Mouse (Mus musculus): ENCODE results near the gene Olfr1382.
"Not testable (repeated sequence)": the region's sequence is repeated elsewhere in the genome, so short reads cannot be mapped to it uniquely, and the experiment has no call there.

The Olfr1382 gene

DNA sequence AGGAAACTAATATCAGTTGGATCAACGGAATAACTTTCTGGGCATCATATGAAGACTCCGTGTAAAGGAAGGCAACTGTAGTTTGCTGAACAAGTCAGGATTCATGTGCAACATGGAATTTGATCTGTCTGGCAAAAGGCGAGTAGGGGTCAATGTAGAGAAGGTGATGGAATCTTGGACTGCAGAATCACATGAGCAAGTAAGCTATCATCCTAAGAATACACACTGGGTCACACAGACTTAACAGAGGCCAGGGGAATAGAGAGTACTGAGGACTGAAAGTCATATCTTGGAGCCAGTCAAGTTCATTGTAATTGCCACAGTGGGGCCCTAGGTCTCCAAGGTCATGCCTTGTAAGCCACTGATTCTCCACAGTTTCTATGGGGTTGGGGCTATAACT is at the start of gene Olfr1382:
Gene Olfr1382 (plus strand): TSS at position 301 of the 400 bp plus-strand sequence.
- DNase-seq, result no peak

DNA sequence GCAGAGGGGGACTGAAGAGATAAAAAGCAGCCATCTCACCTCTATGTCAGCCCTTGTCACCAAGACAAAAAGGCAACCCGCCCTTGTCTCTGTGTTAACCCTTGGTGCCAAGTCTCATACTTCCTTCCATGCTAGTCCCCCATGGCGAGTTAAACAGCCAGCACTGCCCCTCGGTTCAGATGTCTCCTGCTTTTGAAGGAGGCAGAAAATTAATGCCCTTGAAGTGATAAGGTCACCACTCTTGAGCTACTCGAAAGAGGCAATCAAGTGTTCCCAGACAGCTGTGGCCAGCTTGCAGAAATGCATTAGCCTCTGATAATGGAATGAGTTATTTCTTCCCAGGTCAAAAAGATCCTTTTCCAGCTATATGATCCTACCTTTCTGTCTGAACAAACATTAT is 42.1 kb upstream of the Olfr1382 start:
- DNase-seq, result no peak

DNA sequence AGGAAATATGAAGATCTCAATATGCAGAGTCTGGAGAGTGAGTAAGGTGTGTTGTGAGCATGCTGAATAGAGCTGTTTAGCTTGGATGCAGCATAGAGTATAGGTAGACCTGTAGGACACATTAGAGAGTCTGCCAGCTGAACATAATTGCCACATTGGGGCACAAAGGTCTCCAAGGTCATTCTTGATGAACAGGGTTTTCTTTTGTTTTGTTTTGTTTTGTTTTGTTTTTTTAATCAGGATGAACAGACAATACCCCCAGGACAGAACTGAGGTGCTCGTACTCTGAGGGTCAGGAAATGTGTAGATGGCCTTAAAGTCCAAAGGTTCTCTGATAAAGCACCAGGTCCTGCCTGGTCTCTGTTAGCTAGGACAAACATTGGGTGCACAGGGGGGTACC is 39.3 kb upstream of the Olfr1382 start, which contains the start of gene Olfr1385:
Gene Olfr1385 (plus strand): TSS at position 301 of the 400 bp plus-strand sequence.
- not testable (repeated sequence) for DNase-seq

DNA sequence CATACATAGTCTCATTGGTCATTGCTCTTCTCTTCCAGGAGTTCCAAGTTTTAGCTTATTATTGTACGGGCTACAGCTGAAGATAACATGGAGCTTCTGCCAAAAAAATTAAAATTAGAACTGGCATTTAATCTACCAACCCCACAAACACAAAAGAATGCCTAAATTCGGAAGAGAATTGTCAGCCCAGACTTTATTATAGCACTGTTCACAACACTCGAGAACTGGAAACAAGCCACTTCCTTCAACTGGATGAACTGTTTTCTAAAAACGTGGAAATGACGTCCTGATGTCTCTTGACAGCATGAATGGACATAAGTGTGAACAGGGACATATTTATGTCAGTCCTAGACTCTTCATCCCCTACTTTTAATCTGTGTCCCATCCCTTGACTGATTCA is 10.0 kb upstream of the Olfr1382 start:
- no peak for DNase-seq

DNA sequence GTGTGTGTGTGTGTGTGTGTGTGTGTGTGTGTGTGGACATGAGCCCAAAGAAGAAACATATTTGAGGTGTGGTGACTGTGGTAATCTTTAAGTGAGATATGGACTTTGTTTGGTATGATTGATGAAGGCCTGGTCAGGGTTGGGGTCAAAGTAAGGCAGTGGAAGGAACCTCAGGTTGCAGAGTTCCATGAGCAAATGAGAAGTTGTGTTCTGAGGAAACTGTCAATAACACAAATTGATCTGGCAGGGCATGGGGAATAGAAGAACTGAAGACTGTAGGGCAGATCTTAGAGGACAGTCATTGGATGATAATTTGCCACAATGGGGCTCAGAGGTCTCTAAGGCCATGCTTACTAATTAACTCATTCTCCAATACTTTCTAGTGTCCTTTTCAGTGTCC is 8.7 kb upstream of the Olfr1382 start, which contains the start of gene Olfr1383:
Gene Olfr1383 (plus strand): TSS at position 301 of the 400 bp plus-strand sequence.
- no peak for DNase-seq

DNA sequence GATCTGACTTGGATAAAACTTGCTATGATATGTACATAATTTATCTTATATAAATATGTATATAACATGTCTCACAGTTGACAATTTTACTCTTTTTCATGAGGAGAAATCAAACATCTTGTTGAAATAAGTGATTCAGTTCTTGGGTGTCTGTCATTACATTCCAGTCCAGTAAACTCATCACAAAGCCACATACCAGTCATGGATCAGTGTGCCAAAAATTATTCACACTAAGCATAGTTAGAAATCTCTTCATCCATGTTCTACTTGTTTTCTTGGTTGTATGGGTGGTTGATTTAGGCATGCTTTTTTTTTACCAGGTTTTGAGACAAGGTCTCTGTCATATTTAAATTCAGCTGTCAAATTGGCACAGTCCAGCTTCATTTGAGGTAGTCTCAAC is 4.7 kb downstream of the Olfr1382 start:
- no peak for DNase-seq

DNA sequence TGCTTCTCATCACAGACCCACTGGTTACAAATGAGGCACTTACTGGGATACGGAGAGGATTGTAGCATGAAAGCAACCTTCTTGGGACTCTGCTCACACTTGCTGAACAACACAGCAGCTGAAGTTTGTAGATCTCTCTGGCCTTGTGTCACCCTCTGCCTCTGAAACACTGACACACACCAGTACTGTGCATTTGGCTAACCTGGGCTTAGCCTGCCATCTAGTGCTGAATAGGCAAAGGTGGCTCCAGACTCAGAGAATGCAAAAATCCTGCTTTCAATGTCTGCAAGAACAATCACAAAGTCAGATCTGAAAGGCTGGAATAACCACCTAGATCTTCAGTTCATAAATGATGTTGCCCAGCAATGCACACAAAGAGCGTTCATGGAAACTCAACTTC is 8.6 kb downstream of the Olfr1382 start:
- not testable (repeated sequence) for DNase-seq

DNA sequence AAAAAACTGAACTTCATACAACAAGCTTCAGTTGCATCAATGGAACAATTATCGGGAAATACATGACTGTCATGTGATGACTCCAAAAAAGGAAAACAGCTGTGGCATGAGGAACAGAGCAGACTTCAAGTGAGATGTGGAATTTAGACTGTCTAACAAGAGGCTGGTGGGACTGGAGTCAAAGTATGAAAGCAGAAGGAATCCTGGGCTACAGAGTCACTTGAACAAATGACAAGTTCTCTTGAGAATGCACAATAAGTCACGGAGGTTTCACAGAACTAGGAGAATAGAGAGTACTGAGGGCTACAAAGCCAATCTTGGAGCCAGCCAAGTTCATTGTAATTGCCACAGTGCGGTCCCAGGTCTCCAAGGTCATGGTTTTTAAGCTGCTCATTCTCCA is 15.1 kb downstream of the Olfr1382 start, which contains the start of gene Olfr1381:
Gene Olfr1381 (plus strand): TSS at position 301 of the 400 bp plus-strand sequence.
- not testable (repeated sequence) for DNase-seq

DNA sequence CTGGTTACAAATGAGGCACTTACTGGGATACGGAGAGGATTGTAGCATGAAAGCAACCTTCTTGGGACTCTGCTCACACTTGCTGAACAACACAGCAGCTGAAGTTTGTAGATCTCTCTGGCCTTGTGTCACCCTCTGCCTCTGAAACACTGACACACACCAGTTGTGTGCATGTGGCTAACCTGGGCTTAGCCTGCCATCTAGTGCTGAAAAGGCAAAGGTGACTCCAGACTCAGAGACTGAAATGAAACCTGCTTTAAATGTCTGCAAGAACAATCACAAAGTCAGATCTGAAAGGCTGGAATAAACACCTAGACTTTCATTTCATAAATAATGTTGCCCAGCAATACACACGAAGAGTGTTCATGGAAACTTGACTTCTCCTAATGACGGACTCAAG is 26.0 kb downstream of the Olfr1382 start:
- DNase-seq, result not testable (repeated sequence)

DNA sequence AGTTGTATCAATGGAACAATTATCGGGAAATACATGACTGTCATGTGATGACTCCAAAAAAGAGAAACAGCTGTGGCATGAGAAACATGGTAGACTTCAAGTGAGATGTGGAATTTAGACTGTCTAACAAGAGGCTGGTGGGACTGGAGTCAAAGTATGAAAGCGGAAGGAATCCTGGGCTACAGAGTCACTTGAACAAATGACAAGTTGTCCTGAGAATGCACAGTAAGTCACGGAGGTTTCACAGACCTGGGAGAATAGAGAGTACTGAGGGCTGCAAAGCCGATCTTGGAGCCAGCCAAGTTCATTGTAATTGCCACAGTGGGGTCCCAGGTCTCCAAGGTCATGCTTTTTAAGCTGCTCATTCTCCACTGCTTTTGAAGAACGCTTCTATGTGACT is 28.5 kb downstream of the Olfr1382 start, which contains the start of gene Olfr1380:
Gene Olfr1380 (plus strand): TSS at position 301 of the 400 bp plus-strand sequence.
- DNase-seq, result not testable (repeated sequence)

DNA sequence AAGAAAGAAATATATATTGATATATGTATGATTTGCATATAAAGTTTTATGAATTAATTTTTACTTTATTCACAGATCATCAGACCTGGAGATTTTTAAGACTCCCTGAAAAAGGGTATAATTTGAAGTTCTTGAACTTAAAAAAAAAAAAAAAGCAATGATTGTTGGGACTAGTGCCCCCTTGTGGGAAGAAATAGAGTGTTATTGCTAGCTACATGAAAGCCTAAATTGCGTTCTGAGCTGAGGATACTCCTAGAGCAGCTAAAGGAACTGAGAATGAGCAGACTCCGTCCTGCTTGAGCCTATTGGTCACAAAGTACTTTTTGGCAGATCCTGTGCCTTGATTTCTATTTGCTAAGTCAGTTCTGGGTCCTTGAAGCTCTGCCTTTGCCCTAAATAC is 47.0 kb downstream of the Olfr1382 start:
- DNase-seq, result not testable (repeated sequence)

DNA sequence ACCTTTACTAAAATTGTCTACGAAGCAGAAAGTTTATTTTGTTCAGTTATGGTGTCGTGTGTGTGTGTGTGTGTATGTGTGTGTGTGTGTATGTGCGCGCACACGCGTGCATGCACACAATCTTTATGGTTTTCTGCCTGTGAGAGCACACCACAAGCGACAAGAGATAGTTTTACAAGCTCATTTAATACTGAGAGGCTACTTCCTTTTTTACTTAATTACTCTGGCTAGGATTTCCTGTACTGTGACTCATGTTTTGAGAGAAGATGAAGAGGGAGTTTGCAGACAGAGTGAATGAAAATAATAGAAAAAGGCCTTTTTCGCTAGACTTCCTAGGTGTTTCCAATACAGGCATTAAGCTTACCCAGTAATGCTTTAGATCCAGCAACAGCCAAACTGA is 52.4 kb downstream of the Olfr1382 start:
- not testable (repeated sequence) for DNase-seq

Data from kidney, postnatal 14 days (tissue).